ENCODE assay signal across 8 mouse cellular contexts in the genomic region with DNA sequence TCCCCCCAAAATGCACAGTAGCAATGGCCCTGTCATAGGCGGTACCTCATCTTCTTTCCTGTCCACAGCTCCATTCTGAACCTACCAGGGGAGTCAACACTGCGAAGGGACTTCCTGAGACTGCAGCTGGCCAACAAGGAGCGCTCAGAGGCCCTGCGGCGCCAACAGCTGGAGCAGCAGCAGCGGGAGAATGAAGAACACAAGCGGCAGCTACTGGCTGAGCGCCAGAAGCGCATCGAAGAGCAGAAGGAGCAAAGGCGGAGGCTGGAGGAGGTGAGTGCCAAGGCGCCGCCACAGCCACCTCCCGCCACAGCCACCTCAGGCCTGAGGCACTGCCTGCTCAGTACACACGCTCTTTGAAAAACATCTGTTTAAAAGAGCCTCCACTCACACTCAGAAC.
A peak's percentile ranks its signal among the peaks of the same experiment; 100 is the strongest.
DNase-seq lines count a peak whose midpoint lies in the region; ATAC-seq and TF ChIP-seq lines count a peak whose summit lies in the region.

No protein-coding gene starts in this region.

- no peaks in the 10 kb centered on the region for H3K4me1 ChIP-seq in liver, embryonic 11.5 days (replicated peaks; ENCODE audit: control insufficient read depth, insufficient read depth, low read length)
- peaks cover 7% of the 10 kb centered on the region for H3K4me1 ChIP-seq in heart, embryonic 12.5 days (replicated peaks)
- H3K4me1 ChIP-seq in neural tube, embryonic 15.5 days: peaks cover 7% of the 10 kb centered on the region
- no peaks in the 10 kb centered on the region for H3K4me1 ChIP-seq in thymus, adult 2 months (replicated peaks; ENCODE audit: control insufficient read depth, insufficient read depth, low read length)

- no peak overlapping the region for H3K4me2 ChIP-seq in liver, embryonic 11.5 days
- peak overlapping the region; percentile 40 for H3K4me2 ChIP-seq in heart, embryonic 12.5 days
- peak overlapping the region; percentile 17; the same call in 1 of the 2 replicates for H3K4me2 ChIP-seq in neural tube, embryonic 15.5 days

- no peak overlapping the region for H3K4me3 ChIP-seq in liver, embryonic 11.5 days (ENCODE audit: low read depth, low read length)
- H3K4me3 ChIP-seq in heart, embryonic 12.5 days: no peak overlapping the region
- H3K4me3 ChIP-seq in neural tube, embryonic 15.5 days (replicated peaks): no peak overlapping the region
- no peak overlapping the region for H3K4me3 ChIP-seq in thymus, adult 2 months (ENCODE audit: control insufficient read depth, insufficient read depth, low read length)

- TF ChIP-seq CTCF in thymus, adult 2 months (IDR thresholded peaks at IDR 0.05; ENCODE audit: borderline replicate concordance, control insufficient read depth, extremely low read depth, insufficient read depth, low read length, poor library complexity): no peak

- no peak overlapping the region for H3K27ac ChIP-seq in liver, embryonic 11.5 days (ENCODE audit: low read depth, low read length)
- no peak overlapping the region for H3K27ac ChIP-seq in heart, embryonic 12.5 days (ENCODE audit: poor library complexity, severe bottlenecking)
- peak overlapping the region; percentile 25; the same call in 1 of the 2 replicates for H3K27ac ChIP-seq in neural tube, embryonic 15.5 days (replicated peaks)
- no peak overlapping the region for H3K27ac ChIP-seq in thymus, adult 2 months (ENCODE audit: control insufficient read depth, insufficient read depth, low read length)

- TF ChIP-seq POLR2A in thymus, adult 2 months (IDR thresholded peaks at IDR 0.05; ENCODE audit: control insufficient read depth, extremely low read depth, insufficient read depth, low read length, poor library complexity): no peak

- no peaks in the 10 kb centered on the region for H3K36me3 ChIP-seq in liver, embryonic 11.5 days (ENCODE audit: control insufficient read depth, insufficient read depth, low read length)
- no peaks in the 10 kb centered on the region for H3K36me3 ChIP-seq in heart, embryonic 12.5 days
- H3K36me3 ChIP-seq in neural tube, embryonic 15.5 days: peaks cover 40% of the 10 kb centered on the region
- peaks cover 7% of the 10 kb centered on the region for H3K36me3 ChIP-seq in thymus, adult 2 months (ENCODE audit: control insufficient read depth, insufficient read depth, low read length)

- peak; percentile 18 for DNase-seq in liver
- no peak for DNase-seq in liver, embryonic 11.5 days (ENCODE audit: low spot score)
- peak; percentile 59 for DNase-seq in embryo, embryonic 11 days
- DNase-seq in kidney, postnatal 25 days: peak; percentile 57 to 63
- DNase-seq in thymus, adult 2 months: no peak

- ATAC-seq in liver, embryonic 11.5 days (replicated peaks; ENCODE audit: low FRiP score): no peak
- no peak for ATAC-seq in heart, embryonic 12.5 days (ENCODE audit: insufficient number of reproducible peaks, low FRiP score)
- ATAC-seq in neural tube, embryonic 15.5 days (ENCODE audit: low FRiP score): peak; percentile 39; the same call in 1 of the 2 replicates
- no peak for ATAC-seq in megakaryocyte progenitor cell, adult 5-6 weeks (replicated peaks; ENCODE audit: poor library complexity)

- H3K27me3 ChIP-seq in liver, embryonic 11.5 days (replicated peaks; ENCODE audit: control insufficient read depth, insufficient read depth, low read length): no peaks in the 10 kb centered on the region
- no peaks in the 10 kb centered on the region for H3K27me3 ChIP-seq in heart, embryonic 12.5 days (replicated peaks)
- H3K27me3 ChIP-seq in neural tube, embryonic 15.5 days (replicated peaks): no peaks in the 10 kb centered on the region
- no peaks in the 10 kb centered on the region for H3K27me3 ChIP-seq in thymus, adult 2 months (ENCODE audit: control insufficient read depth, insufficient read depth, low read length)

- no peaks in the 10 kb centered on the region for H3K9me3 ChIP-seq in liver, embryonic 11.5 days (ENCODE audit: control insufficient read depth, low read length)
- H3K9me3 ChIP-seq in heart, embryonic 12.5 days (replicated peaks): no peaks in the 10 kb centered on the region
- no peaks in the 10 kb centered on the region for H3K9me3 ChIP-seq in neural tube, embryonic 15.5 days (replicated peaks)

- 50% methylated on average over 15 of the region's 15 CpGs for WGBS in liver, embryonic 11.5 days
- WGBS in heart, embryonic 12.5 days: 21% methylated on average over 15 of the region's 15 CpGs
- 28% methylated on average over 15 of the region's 15 CpGs for WGBS in neural tube, embryonic 15.5 days
- WGBS in thymus, adult 2 months: 94% methylated on average over 15 of the region's 15 CpGs

- no peak overlapping the region for H3K9ac ChIP-seq in liver, embryonic 11.5 days (ENCODE audit: low read depth, low read length)
- H3K9ac ChIP-seq in heart, embryonic 12.5 days: no peak overlapping the region
- no peak overlapping the region for H3K9ac ChIP-seq in neural tube, embryonic 15.5 days (replicated peaks)

Comparison
In these comparisons a context has a peak if more than half of its experiments do, and no peak if none do; other contexts are left out.
1. DNase-seq: peak in liver (single experiment), embryo, embryonic 11 days (single experiment) and kidney, postnatal 25 days (2 of 2); none in liver, embryonic 11.5 days (single experiment) and thymus, adult 2 months (single experiment).